Comparison of ENCODE assay signal across 20 mouse cellular contexts in the genomic region with DNA sequence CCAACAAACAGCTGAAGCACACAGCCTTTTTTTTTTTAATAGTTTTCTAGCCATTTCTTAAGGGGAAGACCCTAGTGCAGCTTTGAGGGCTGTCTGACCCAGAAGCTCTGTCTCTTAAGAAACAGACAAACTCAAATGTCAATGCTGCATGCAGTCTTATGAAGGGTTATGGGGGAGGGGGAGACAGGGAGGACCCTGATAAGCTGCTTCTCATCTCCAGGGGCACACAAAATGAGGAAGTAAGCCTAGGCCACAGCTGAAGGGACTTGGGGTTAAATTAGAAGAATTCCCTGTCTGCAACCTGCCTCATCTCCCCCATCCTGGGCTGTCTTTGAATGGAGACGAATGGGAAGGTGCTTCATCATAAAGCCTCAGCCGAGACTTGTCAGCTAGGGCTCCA. TPM values are rescaled to one million over a fixed set of nuclear protein-coding genes. Genes with fewer than 3 reads are reported as not detected.
"Had no signal": no experiment of that assay in that cellular context is flagged by ENCODE, and none has a peak within 500 bp of the region (broad histone marks: within the 10 kb centered on the region; RNA-seq: fewer than 3 reads in every experiment).

No protein-coding gene starts in this region.

- H3K4me3 ChIP-seq: midbrain, embryonic 10.5 days; midbrain, embryonic 12.5 days; myocyte; neural tube, embryonic 13.5 days; neural tube, embryonic 15.5 days; stomach, embryonic 15.5 days had no signal

- H3K36me3 ChIP-seq: midbrain, embryonic 10.5 days; midbrain, embryonic 12.5 days; neural tube, embryonic 13.5 days; neural tube, embryonic 15.5 days; stomach, embryonic 15.5 days had no signal

- H3K9ac ChIP-seq: lung, embryonic 14.5 days; midbrain, embryonic 12.5 days; neural tube, embryonic 13.5 days; neural tube, embryonic 15.5 days; stomach, embryonic 15.5 days had no signal

- H3K27ac ChIP-seq: midbrain, embryonic 10.5 days; midbrain, embryonic 12.5 days; neural tube, embryonic 13.5 days; neural tube, embryonic 15.5 days; stomach, embryonic 15.5 days; stomach, postnatal 0 days had no signal

- H3K4me2 ChIP-seq: lung, embryonic 14.5 days; midbrain, embryonic 12.5 days; neural tube, embryonic 13.5 days; neural tube, embryonic 15.5 days; stomach, embryonic 15.5 days had no signal

- H3K27me3 ChIP-seq: midbrain, embryonic 12.5 days; neural tube, embryonic 13.5 days; neural tube, embryonic 15.5 days; stomach, embryonic 15.5 days had no signal

- H3K9me3 ChIP-seq: midbrain, embryonic 10.5 days; midbrain, embryonic 12.5 days; neural tube, embryonic 13.5 days; neural tube, embryonic 15.5 days; stomach, embryonic 15.5 days had no signal

- H3K4me1 ChIP-seq: midbrain, embryonic 10.5 days; midbrain, embryonic 12.5 days; neural tube, embryonic 13.5 days; neural tube, embryonic 15.5 days had no signal

- DNase-seq: lung, adult 18-20 months; lung, embryonic 14.5 days; lung, postnatal 10 days; lung, postnatal 4 days; midbrain, embryonic 14.5 days; retina, postnatal 1 day; right cerebral cortex, adult 18-20 months; right cerebral cortex, postnatal 14 days; thymus, adult 2 months; thymus, postnatal 25 days; thymus, postnatal 4 days had no signal

RNA-seq across cellular contexts. Expression of gene Fndc1, which starts 19.1 kb away (rescaled TPM):
- total RNA-seq: megakaryocyte, adult 5-6 weeks; megakaryocyte-erythroid progenitor cell, adult 5-6 weeks had no signal
